Mouse (Mus musculus) embryo, embryonic 10.5 days (tissue): ENCODE results near the gene Clk2.

ENCODE experiments used
- DNase-seq: peaks from one replicate; pipeline ENCODE4 v3.0.0-alpha.2; 2015; ENCODE audit warnings: low spot score

Gene Clk2

GRCm38 (mm10) chr3:89224796-89225195 lies 60.2 kb downstream of the Clk2 start:
- no peak for DNase-seq

GRCm38 (mm10) chr3:89225321-89225815 lies 60.8 kb downstream of the Clk2 start:
- no peak for DNase-seq

GRCm38 (mm10) chr3:89225918-89226317 lies 61.3 kb downstream of the Clk2 start:
- DNase-seq = peak; percentile 92

- no peak for DNase-seq
Measured at GRCm38 (mm10) chr3:89226361-89226760, 61.8 kb downstream of the Clk2 start.
